Mouse (Mus musculus): Measurements from ENCODE around the gene Cfap43. TPM values are rescaled to one million over a fixed set of nuclear protein-coding genes. Genes with fewer than 3 reads are reported as not detected.

The Cfap43 gene
- polyA plus RNA-seq, 1 experiment, result 0.20 TPM

DNA sequence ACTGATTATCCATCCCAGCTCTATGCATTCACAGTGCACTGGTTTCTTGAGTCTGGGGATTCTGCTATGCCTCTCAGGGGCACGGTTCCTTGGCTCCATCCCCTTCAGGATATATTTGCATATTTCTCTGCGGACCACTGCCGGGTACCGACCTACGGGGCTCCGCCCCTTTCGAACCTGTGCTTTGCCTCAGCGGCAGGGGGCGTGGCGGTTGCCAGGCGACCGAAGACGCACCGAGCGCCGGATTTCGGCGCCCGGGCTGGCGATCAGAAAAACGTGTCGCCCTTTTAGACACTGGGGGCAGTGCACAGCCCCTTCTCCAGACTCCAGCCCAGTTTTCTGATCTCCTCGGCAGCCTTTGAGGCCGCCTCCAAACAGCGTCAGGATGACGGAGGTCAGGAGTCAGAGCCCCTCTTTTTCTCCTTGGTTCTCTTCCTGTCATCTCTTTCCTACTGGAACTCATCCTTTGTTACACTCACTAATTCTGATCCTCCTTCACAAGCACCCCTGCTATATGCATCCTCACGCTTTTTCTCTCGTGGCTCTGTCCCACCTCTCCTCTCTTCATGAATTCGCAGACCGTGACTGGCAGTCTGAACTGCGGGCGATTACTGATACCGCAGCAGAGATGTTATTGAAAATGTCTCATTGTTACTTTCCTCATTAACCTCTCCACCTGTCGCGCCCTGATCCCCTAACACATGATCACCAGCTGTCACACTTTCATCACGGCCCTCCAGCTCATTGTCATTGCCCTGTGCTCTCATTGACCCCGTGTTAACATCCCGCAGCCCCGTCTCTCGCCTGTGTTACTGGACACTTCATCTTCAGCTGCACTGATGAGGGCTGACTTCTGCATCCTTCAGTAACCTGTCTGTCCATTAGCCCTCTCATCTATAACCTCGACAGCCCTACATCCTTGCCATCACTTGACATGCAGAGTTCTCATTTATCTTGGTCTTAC lies 18.6 kb upstream of the Cfap43 start, which contains the start of gene Cfap58:
Cfap58 (plus strand) TSS at position 233 of the 964 bp plus-strand sequence.
- TF ChIP-seq POLR2A (IDR thresholded peaks at IDR 0.05; ENCODE audit: control insufficient read depth, extremely low read depth, insufficient read depth, low read length, poor library complexity) (0 out of 2 replicates have a peak, but pooled peaks have one; percentile 25), CTCF (IDR thresholded peaks at IDR 0.05; ENCODE audit: borderline replicate concordance, control insufficient read depth, extremely low read depth, insufficient read depth, low read length, poor library complexity) (peak; percentile 54; the same call in 1 of the 2 replicates)
- DNase-seq, result peak; percentile 86
- peaks cover 7% of the 10 kb centered on the region for H3K4me1 ChIP-seq (replicated peaks; ENCODE audit: control insufficient read depth, insufficient read depth, low read length)
- 12% methylated on average over 41 of the region's 41 CpGs for WGBS
- H3K36me3 ChIP-seq (ENCODE audit: control insufficient read depth, insufficient read depth, low read length), result no peaks in the 10 kb centered on the region
- 0 out of 2 replicates have a peak, but pooled peaks cover 3% of the 10 kb centered on the region for H3K27me3 ChIP-seq (ENCODE audit: control insufficient read depth, insufficient read depth, low read length)
- no peak within 1 kb of the TSS for H3K4me3 ChIP-seq (ENCODE audit: control insufficient read depth, insufficient read depth, low read length)
- no peak within 1 kb of the TSS for H3K27ac ChIP-seq (ENCODE audit: control insufficient read depth, insufficient read depth, low read length)

DNA sequence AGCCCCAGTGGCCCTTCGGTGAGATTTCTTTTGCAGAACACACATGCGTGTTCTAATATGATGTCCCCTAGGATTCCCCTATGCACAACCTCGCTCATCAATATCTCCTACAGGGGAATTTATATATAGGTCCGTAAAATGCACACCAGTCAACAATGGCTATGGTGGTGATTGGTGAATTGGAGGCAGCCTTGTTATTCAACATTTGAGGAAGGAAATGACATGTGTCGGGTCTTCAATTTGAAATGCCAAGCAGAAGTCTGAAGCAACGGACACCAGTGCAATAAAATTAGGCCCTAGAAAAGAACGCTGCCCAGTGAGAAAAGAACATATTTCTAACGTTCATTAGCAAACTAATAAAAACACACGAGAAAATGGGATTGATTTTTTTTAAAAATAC lies 17.9 kb upstream of the Cfap43 start:
- 38% methylated on average over 9 of the region's 9 CpGs for WGBS
- Histone ChIP-seq H3K4me1 (replicated peaks; ENCODE audit: control insufficient read depth, insufficient read depth, low read length) (peaks cover 7% of the 10 kb centered on the region), H3K36me3 (ENCODE audit: control insufficient read depth, insufficient read depth, low read length) (no peaks in the 10 kb centered on the region), H3K4me3 (ENCODE audit: control insufficient read depth, insufficient read depth, low read length) (no peak overlapping the region), H3K27me3 (ENCODE audit: control insufficient read depth, insufficient read depth, low read length) (0 out of 2 replicates have a peak, but pooled peaks cover 3% of the 10 kb centered on the region), H3K27ac (ENCODE audit: control insufficient read depth, insufficient read depth, low read length) (no peak overlapping the region)
- TF ChIP-seq POLR2A (IDR thresholded peaks at IDR 0.05; ENCODE audit: control insufficient read depth, extremely low read depth, insufficient read depth, low read length, poor library complexity) (no peak), CTCF (IDR thresholded peaks at IDR 0.05; ENCODE audit: borderline replicate concordance, control insufficient read depth, extremely low read depth, insufficient read depth, low read length, poor library complexity) (no peak)
- DNase-seq, result no peak

DNA sequence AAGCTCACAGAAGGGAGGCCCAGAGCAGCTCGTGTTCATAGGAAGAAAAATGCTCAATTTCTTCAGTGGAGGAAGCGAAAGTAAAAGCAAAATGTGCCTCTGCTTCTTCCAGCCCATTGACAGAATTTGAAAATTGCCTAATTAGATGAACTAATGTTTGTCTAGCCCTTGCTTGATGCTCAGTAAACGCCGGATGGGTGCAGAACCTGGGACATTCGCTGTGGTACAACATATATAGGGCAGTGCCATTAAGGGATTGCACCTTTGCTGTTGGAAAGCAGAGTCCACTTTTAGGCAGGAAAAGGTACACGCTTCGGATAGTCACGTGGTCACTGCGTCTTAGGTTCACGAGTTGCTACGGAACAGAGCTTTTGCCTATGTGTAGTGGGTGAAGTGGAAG lies 17.4 kb upstream of the Cfap43 start:
- Histone ChIP-seq H3K36me3 (ENCODE audit: control insufficient read depth, insufficient read depth, low read length) (no peaks in the 10 kb centered on the region), H3K4me3 (ENCODE audit: control insufficient read depth, insufficient read depth, low read length) (no peak overlapping the region), H3K4me1 (replicated peaks; ENCODE audit: control insufficient read depth, insufficient read depth, low read length) (peaks cover 7% of the 10 kb centered on the region), H3K27me3 (ENCODE audit: control insufficient read depth, insufficient read depth, low read length) (0 out of 2 replicates have a peak, but pooled peaks cover 3% of the 10 kb centered on the region), H3K27ac (ENCODE audit: control insufficient read depth, insufficient read depth, low read length) (no peak overlapping the region)
- TF ChIP-seq POLR2A (IDR thresholded peaks at IDR 0.05; ENCODE audit: control insufficient read depth, extremely low read depth, insufficient read depth, low read length, poor library complexity) (no peak), CTCF (IDR thresholded peaks at IDR 0.05; ENCODE audit: borderline replicate concordance, control insufficient read depth, extremely low read depth, insufficient read depth, low read length, poor library complexity) (no peak)
- no peak for DNase-seq
- WGBS, result 66% methylated on average over 11 of the region's 11 CpGs

- Histone ChIP-seq H3K27ac (ENCODE audit: control insufficient read depth, insufficient read depth, low read length) (no peak overlapping the region), H3K27me3 (ENCODE audit: control insufficient read depth, insufficient read depth, low read length) (no peaks in the 10 kb centered on the region), H3K4me3 (ENCODE audit: control insufficient read depth, insufficient read depth, low read length) (no peak overlapping the region), H3K4me1 (replicated peaks; ENCODE audit: control insufficient read depth, insufficient read depth, low read length) (peaks cover 7% of the 10 kb centered on the region), H3K36me3 (ENCODE audit: control insufficient read depth, insufficient read depth, low read length) (no peaks in the 10 kb centered on the region)
- DNase-seq, result no peak
- TF ChIP-seq POLR2A (IDR thresholded peaks at IDR 0.05; ENCODE audit: control insufficient read depth, extremely low read depth, insufficient read depth, low read length, poor library complexity), result no peak
- TF ChIP-seq CTCF (IDR thresholded peaks at IDR 0.05; ENCODE audit: borderline replicate concordance, control insufficient read depth, extremely low read depth, insufficient read depth, low read length, poor library complexity), result no peak
- 90% methylated on average over 6 of the region's 6 CpGs for WGBS
Observed at GRCm38 (mm10) chr19:47935530-47935929, 16.4 kb upstream of the Cfap43 start.

DNA sequence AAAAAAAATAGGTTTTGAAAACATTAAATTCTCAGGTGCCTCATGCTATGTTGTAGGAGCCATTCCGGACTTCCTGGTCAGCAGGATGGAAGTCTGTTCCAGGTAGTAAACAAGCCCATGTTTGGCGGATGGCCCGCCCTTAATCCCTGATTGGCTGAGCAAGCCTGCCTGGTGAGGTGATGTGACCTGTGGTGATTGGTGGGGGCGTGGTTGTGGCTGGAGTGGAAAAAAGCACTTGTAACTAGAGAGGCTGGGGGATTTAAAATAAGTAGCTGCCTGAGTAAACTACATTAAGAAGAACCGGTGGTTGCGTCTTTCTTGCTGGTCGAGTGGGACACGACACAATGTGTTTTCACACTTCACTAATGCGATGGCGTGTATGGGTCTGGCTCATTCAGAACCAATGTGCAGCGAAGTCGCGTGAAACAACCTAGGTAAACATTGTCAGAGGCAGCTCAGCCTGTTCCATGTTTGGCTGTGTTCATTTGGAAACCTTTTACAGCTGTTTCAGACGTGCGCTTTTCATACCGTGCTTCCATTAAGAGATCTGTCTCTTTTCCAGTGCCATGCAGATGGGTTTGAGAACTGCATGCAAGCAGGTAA lies 15.7 kb upstream of the Cfap43 start:
- no peaks in the 10 kb centered on the region for H3K27me3 ChIP-seq (ENCODE audit: control insufficient read depth, insufficient read depth, low read length)
- no peak overlapping the region for H3K27ac ChIP-seq (ENCODE audit: control insufficient read depth, insufficient read depth, low read length)
- H3K4me3 ChIP-seq (ENCODE audit: control insufficient read depth, insufficient read depth, low read length), result no peak overlapping the region
- TF ChIP-seq CTCF (IDR thresholded peaks at IDR 0.05; ENCODE audit: borderline replicate concordance, control insufficient read depth, extremely low read depth, insufficient read depth, low read length, poor library complexity), result no peak
- no peak for TF ChIP-seq POLR2A (IDR thresholded peaks at IDR 0.05; ENCODE audit: control insufficient read depth, extremely low read depth, insufficient read depth, low read length, poor library complexity)
- peaks cover 7% of the 10 kb centered on the region for H3K4me1 ChIP-seq (replicated peaks; ENCODE audit: control insufficient read depth, insufficient read depth, low read length)
- DNase-seq, result no peak
- H3K36me3 ChIP-seq (ENCODE audit: control insufficient read depth, insufficient read depth, low read length), result no peaks in the 10 kb centered on the region
- WGBS, result 96% methylated on average over 16 of the region's 16 CpGs

DNA sequence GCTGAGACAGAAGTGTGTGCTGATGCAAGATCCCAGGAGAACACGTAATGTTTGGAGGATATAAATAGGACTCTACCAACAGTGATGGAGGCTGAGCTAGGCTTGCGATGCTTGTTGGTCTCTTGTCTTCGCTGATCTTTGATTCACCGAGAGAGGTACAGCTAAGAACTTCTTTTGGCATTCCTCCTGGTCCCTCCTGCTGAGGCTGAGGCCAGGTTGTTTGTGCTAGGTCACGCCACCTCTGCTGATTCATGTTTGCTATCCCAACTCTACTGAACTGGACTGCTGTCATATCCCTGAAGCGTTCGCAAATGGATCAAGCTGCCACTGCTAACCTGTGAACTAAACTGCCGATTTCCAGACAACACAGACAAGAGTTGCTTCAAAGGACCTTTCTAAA lies 15.1 kb upstream of the Cfap43 start:
- Histone ChIP-seq H3K36me3 (ENCODE audit: control insufficient read depth, insufficient read depth, low read length) (no peaks in the 10 kb centered on the region), H3K27me3 (ENCODE audit: control insufficient read depth, insufficient read depth, low read length) (no peaks in the 10 kb centered on the region), H3K4me3 (ENCODE audit: control insufficient read depth, insufficient read depth, low read length) (no peak overlapping the region), H3K4me1 (replicated peaks; ENCODE audit: control insufficient read depth, insufficient read depth, low read length) (peaks cover 7% of the 10 kb centered on the region), H3K27ac (ENCODE audit: control insufficient read depth, insufficient read depth, low read length) (no peak overlapping the region)
- no peak for DNase-seq
- 94% methylated on average over 8 of the region's 8 CpGs for WGBS
- TF ChIP-seq POLR2A (IDR thresholded peaks at IDR 0.05; ENCODE audit: control insufficient read depth, extremely low read depth, insufficient read depth, low read length, poor library complexity) (no peak), CTCF (IDR thresholded peaks at IDR 0.05; ENCODE audit: borderline replicate concordance, control insufficient read depth, extremely low read depth, insufficient read depth, low read length, poor library complexity) (no peak)

Measured in thymus, adult 2 months (tissue).